Mouse (Mus musculus) layer of hippocampus, adult 18-20 months (tissue): ENCODE measurements around the gene Flrt2. TPM values are rescaled to one million over a fixed set of nuclear protein-coding genes. Genes with fewer than 3 reads are reported as not detected.

Source experiments
- DNase-seq, 2 experiments: peaks; one replicate each; pipeline ENCODE4 v3.0.0; 2022; ENCODE audit warnings: low spot score in 2 of 2
- total RNA-seq, 2 experiments: library from RNA; stranded (reverse); gene quantifications; 2 replicates each; pipeline ENCODE4 v1.2.3; 2021

Gene Flrt2
- total RNA-seq, 2 experiments from 2014 or later = 37.1 to 39.5 TPM

DNA sequence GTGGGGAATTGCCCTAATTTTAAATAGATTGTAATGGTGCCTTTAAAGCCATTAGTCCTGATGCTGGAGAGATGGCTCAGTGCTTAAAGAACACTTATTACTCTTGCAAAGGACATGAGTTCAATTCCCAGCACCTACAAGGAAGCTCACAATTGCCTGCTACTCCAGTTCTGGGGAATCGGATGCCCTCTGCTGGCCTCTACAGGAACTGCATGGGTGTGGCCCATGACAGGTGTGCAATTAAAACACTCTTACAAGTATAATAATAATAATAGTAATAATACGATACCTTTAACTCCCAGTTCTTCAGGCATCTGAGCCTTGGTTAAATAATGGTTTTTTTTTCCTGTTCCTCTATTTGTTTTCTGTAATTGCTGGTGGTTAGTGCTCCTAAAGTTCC lies 31.2 kb downstream of the Flrt2 start:
- no peak for DNase-seq

DNA sequence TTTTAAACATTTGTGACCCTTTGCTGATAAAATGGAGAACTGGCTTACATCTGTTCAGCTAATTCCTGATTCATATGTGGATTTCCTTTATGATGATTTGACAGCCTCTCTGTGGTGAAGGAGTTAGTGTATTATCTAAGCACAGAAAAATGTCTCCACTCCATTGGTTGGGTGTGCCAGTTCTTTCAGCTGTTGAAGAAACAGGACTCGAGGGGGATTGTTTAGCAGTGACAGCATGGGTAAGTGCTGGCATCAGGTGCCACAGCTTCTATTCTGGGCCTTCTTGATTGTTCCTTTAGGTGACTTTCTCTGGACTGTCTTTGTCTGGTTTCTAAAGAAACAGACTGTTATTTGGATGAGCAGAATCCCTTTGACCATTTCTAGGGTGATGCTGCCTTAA lies 42.0 kb downstream of the Flrt2 start:
- DNase-seq = no peak

DNA sequence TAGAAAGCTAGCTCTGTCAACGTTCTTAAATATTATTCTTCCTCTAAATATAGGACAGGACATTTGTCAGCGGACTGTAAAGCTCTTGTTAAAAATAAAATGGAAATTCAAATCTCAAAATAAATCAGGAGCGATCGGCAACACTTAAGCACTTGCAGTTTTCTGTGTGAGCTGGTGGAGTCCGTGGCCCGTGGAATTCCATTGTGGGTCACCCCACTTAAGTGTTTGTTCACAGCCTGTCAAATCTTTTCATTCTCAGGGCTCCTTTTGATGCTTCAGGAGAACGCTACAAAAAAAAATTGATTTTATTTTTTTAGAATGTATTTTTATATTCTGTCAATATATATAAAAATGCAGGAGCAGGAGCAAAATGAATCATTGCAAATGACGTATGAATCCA lies 45.5 kb downstream of the Flrt2 start:
- no peak for DNase-seq

DNA sequence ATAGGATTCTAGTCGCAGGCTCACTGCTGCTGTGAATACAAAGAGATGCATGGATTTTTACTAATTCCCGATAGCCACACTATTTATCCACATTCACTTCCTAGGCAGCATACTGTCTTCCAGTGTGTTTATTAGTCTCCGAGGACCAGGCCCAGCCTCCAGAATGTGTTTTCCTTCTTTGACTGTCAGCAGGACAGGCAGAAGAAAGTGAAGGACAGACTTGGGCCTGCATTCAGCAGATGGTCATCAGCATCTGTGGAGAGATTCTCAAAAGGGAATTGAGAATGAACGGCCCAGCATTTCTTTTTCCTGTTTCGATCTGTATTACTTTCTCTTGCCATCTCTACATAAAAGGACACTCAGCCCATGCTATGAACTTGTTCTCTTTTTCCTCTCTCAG lies 46.0 kb downstream of the Flrt2 start:
- peak in 1 of 2 experiments; percentile 47 for DNase-seq

DNA sequence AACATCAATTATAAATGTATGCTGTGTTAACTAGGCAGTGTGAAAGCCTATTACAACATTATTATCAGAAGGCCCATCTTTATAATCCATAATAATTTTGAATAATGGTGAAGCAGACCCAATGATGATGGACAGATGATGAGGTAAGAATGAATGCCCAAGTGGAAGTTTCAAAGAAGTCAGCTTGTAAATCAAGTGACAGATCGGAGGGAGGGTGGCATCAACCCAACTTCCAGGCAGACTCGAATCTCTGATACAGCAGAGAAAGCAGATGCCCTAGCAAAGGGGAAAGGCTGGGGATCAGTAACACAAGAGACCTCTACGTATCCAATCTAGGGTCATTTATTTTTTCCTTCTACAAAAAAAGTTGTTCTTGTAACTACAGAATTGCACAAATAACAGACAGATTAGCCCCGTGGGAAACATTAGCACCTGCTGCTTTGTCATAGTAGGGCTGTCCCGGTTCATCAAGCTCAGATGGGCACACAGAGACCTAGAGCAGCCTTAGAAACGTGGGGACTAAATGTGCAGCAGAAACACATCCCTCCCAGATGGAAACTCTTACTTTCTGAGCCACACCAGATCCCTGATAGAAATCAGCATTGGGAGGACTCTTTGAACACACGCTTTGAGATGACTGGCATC lies 46.6 kb downstream of the Flrt2 start:
- no peak for DNase-seq

DNA sequence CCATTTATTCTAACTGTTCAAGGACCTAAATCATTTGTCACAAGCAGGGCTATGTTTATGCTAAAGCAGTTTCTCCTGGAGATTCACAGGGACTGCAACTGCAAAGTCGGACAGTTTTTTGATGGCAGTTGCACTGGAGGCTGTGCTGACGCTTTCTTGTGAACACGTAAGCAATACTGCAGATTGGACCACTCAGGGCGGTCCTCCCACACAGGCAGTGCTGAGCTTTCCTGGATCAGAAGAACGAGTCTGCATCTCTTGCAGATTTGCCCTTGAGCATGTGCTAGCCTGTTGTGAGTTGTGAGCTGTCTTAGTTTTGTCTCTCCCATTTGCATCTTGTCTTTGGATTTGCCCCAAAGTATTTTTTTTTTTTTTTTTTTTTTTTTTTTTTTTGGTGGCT lies 47.7 kb downstream of the Flrt2 start:
- peak in 1 of 2 experiments; percentile 72 for DNase-seq

DNA sequence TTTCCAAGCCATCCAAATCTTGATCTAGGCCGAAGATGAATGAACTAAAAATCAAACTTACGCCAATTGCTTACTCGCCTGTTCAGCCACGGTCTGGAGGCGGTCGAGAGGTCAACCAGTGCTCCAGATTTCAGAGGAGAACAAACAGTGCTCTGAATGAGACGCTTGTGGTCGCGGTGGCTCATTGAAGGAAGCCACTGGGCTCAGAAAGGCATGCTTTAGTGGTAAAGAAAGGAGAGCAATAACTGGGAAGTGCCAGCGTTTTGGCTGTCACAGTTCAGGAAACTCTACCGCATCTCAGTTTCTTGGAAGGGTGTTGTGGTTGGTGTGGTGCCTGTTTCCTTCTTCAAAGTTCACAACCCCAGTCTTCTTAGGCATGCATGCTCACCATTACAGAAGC lies 49.3 kb downstream of the Flrt2 start:
- no peak for DNase-seq

DNA sequence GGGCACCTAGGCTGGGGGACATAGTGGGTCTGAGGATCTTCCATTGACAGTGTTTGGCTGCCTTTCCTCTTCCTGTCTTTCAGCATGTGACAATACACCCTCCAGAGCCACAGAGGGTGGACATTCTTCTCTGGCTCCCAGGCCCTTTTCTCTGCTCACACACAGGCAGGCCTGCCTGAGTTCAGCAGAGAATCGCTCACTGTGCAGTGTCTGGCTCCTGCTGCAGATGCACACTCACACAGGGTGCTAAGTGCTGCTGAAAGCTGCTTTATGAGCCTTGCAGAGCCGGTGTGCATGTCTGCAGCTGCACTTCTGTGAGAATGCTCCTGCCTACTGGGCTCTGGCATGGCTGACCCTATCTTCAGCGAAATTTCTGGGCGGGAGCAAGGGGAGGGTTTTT lies 52.3 kb downstream of the Flrt2 start:
- DNase-seq = no peak

DNA sequence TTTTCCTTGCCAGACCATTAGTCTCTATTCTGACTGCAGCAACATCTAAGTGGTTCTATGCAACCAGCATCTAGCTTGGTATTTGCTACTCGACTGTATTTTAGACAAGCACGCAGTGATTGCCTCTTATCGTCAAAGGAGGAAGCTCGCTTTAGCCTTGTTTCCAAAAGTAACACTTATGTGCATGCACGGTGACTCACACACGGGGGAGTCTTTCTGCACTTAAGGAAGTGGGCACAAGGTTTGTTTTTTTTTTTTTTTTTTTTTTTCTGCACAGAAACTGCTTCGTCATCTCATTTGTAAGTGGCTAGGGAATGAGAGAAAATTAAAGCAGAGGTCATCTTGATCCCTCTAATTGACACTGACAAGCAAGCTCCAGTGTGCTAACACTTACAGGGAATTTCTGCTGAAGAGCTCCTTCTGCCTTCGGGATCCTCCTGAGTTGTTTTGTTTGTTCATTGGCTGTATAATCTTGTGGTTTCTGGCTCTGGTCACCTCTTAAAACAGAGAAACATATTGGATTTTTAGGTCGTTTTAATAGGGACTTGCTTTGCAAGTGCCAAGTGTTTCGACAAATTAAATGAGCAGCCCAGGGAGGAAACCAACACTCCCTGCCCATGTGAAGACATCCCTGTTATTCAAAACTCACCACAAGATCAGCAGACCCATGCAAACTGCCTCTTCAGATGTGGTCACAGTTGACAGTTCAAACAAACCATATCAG lies 55.0 kb downstream of the Flrt2 start:
- DNase-seq = peak in 1 of 2 experiments; percentile 38

DNA sequence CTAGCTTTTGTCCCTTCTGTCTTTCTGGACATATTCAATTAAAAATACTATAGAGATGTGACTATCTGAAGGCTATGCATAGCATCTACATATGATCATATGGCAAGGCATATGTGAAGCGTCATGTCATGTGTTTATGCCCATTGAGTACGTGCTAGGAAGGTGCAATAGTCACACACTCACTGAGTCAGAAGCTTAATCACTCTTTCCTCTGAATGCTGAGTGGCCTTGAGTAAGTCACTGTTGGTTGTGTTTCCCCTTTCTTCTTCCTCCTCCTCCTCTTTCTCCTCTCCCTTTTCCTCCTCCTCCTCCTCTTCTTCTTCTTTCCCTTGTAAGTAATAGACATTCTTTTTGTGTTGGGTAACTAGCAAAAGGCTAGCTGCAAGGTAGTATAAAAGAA lies 56.7 kb downstream of the Flrt2 start:
- no peak for DNase-seq

DNA sequence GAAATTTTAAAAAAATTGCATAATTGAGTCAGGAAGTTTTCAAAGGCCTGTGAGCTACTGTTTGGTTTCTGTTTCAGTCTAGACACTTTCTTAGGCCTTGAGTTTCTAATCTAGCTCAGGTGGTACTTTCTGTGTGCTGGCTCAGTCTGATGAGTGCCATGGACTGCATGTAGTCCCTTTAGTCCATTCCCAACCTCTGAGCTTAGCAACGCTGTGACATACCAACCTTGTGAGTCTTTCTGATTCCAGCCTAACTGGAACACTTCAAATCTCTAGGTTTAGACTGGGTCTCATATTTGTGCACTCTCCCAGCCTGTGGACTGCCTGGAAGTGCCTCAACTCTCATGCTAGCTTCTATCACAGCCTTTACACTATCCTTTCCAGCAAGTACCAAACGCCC lies 57.2 kb downstream of the Flrt2 start:
- no peak for DNase-seq

DNA sequence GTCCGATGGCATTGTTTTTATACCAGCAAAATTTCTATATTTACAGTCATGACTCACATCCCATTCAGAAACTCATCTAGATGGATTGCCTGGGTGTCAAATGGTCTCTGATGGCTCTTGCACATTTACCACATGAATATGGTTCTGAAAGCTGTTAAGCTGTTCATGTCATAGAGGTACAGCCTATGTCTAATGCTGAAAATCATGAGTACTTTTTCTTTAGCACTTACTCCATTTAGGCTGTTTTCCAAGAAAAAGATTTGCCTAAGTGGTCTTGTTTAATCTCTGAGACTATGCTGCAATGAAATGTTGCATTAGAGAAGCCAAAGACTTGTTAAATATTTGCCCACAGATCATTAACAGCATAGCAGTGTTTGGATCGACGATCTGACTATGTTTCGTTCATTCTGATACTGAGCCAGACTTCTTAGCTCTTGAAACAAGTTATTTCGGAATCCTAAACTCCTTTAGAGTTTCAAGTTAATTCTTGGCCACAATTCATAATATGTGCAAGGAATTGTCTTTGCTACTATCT lies 67.3 kb downstream of the Flrt2 start:
- no peak for DNase-seq

DNA sequence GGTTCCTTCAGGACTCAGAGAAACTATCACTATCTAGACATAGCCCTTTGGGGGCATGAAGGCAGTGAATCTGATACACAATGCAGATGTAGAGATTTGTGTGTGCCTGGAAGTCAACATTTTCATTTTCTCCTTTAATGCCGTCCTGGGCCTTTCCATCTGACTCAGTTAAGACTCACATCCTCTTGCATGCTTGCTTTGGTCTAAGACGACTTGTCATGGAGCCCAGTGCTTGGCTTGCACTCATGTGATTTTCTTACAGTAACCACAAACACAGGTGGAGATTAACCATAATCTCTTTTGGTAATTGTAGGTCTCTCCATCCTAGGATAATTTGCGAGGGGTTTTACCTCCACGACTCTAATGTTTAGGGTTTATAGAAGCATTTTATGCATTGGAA lies 73.2 kb downstream of the Flrt2 start:
- no peak for DNase-seq

DNA sequence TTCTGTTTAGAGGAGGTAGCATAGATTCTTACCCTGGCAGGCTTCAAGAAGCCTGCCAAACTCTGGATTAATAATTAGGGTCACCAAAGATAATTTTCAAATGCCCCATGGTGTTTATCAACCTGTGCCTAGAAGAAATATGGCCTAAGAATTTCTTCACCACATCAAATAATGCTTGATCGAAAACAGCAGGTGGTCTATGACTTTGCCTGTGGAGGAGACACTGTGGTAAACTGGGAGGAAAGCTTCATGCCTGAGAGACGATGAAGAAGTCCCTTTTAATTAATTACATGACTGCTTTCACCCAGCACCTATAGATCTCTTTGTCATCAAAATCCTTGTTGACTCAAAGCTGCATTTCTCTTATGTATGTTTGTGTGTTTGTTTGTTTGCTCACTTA lies 77.0 kb downstream of the Flrt2 start:
- no peak for DNase-seq

DNA sequence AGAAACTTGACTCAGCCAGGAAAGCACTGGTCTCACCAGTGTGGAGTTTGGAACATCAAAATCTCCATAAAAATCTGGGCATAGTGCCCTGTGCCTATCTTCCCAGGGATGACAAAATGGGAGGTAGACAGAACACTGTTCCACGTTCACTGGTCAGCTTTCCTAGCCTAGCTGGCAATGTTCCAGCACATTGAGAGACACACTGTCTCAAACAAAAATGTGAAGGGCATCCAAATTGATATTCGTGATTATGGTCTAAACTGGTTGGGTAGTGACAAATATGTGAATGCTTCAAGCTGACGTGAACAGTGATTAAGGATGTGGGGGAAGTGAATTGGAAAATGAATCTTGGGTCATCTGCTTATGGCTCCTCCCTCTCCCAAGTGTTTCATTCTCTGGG lies 78.2 kb downstream of the Flrt2 start:
- no peak for DNase-seq

DNA sequence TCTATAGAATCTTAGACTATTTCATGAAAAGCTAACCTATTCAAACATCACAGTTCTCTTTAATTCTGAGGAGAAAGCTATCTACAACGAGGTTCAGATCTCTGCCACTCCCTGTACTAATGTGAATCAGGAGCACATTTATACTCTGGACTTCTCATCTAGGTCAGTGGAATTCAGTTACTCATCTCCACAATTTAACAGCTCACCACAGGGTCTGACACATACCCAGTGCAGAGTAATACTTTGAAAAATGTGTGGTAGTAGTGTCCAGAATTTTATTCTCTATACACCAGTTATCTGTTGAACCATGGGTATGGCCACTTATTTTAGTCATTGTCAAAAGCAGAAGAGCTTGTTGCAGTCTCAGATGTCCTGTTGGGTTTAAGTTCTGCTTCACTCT lies 98.1 kb downstream of the Flrt2 start:
- no peak for DNase-seq

DNA sequence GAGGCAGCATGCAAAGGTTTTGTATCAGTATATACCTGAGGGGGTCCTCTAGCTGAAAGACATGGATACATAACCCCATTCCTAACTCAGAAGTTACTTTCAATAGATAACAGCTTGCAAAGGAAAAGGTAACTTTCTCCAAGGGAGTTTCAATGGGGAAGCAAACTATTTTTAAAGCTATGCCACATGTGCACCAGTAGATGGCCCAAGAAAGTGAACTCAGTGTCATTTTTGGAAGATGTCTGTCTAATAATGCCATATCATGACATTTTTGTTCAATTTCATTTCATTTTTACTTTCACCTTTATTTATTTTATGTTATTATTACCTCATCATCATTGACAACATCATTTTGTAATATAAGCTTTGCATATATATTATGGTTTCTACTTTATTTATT lies 124.6 kb downstream of the Flrt2 start:
- DNase-seq = no peak
